Mouse (Mus musculus) forebrain, embryonic 10.5 days (tissue): ENCODE measurements around the gene Ppp1ca. TPM values are rescaled to one million over a fixed set of nuclear protein-coding genes. Genes with fewer than 3 reads are reported as not detected.

Experiments
- DNase-seq: peaks from one replicate; pipeline ENCODE4 v3.0.0-alpha.2; 2017; ENCODE audit warnings: low spot score; ENCODE audit errors: extremely low spot score
- H3K27ac ChIP-seq: fragments of 300-500 bp; sonication (generic); 2 replicates; pipeline ENCODE4 v1.5.1; 2016; ENCODE audit warnings: mild to moderate bottlenecking
- H3K27me3 ChIP-seq: fragments of 300-500 bp; sonication (generic); 2 replicates; pipeline ENCODE4 v1.6.1; 2016; ENCODE audit warnings: mild to moderate bottlenecking; ENCODE audit not compliant: poor library complexity, severe bottlenecking
- H3K36me3 ChIP-seq: fragments of 300-500 bp; sonication (generic); replicated peaks from 2 replicates; pipeline ENCODE4 v1.6.1; 2016; ENCODE audit warnings: mild to moderate bottlenecking, moderate library complexity
- H3K4me1 ChIP-seq: fragments of 300-500 bp; sonication (generic); 2 replicates; pipeline ENCODE4 v1.6.1; 2016
- H3K4me3 ChIP-seq: fragments of 300-500 bp; sonication (generic); 2 replicates; pipeline ENCODE4 v1.5.1; 2016; ENCODE audit warnings: mild to moderate bottlenecking, moderate library complexity
- H3K9me3 ChIP-seq: fragments of 300-500 bp; sonication (generic); 2 replicates; pipeline ENCODE4 v1.6.1; 2016; ENCODE audit warnings: mild to moderate bottlenecking, moderate library complexity
- WGBS: fragments of 180-500 bp; shearing (Covaris S2); methylation state at CpG from one replicate; pipeline ENCODE4 v1.1.7; 2016; 5-methylcytosine and 5-hydroxymethylcytosine counted together
- polyA plus RNA-seq: library from polyadenylated mRNA; unstranded; fragments of >200 nt; fragmentation: Nextera tagmentation; extraction: Ambion mirVana; gene quantifications from 2 replicates; pipeline ENCODE4 v1.2.1, GENCODE M21; 2016

Ppp1ca gene
- polyA plus RNA-seq, 1 experiment from 2014 or later, result 998 TPM

- DNase-seq, result no peak
- Histone ChIP-seq H3K9me3 (no peaks in the 10 kb centered on the region), H3K36me3 (no peaks in the 10 kb centered on the region), H3K27ac (no peak overlapping the region), H3K4me1 (peaks cover 33% of the 10 kb centered on the region), H3K27me3 (peaks cover 14% of the 10 kb centered on the region), H3K4me3 (no peak overlapping the region)
- WGBS, result 89% methylated on average over 7 of the region's 7 CpGs
These were observed 11.5 kb upstream of the Ppp1ca start for GRCm38 (mm10) chr19:4180411-4180810.

DNA sequence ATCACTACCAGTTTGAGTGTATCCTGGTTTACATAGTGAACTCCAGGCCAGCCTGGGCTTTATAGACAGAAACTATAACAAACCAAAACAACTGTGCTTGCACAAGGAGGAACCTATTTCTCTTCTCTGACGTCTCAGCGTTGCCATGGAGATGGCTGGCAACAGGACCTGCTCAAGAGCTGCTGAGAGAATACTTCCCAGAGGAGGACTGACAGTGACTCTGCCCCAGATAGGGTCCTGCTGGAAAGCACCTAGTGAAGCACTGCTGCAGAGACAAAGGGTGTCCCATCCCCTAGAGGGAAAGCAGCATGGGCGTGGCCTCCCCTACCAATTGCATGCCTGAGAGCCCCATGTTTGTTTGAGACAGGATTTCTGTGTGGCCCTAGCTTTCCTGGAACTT is 10.0 kb upstream of the Ppp1ca start:
- Histone ChIP-seq H3K9me3 (no peaks in the 10 kb centered on the region), H3K4me1 (peaks cover 30% of the 10 kb centered on the region), H3K4me3 (no peak overlapping the region), H3K36me3 (no peaks in the 10 kb centered on the region), H3K27me3 (peaks cover 1% of the 10 kb centered on the region; the same call in 1 of the 2 replicates), H3K27ac (no peak overlapping the region)
- 49% methylated on average over 3 of the region's 3 CpGs for WGBS
- no peak for DNase-seq

GRCm38 (mm10) chr19:4183689-4184088 is 8.2 kb upstream of the Ppp1ca start:
- 0 out of 2 replicates have a peak overlapping the region, but pooled peaks have one; percentile 4 for H3K27ac ChIP-seq
- H3K4me1 ChIP-seq, result peaks cover 30% of the 10 kb centered on the region
- no peaks in the 10 kb centered on the region for H3K9me3 ChIP-seq
- H3K36me3 ChIP-seq, result no peaks in the 10 kb centered on the region
- H3K4me3 ChIP-seq, result no peak overlapping the region
- no peaks in the 10 kb centered on the region for H3K27me3 ChIP-seq
- 82% methylated on average over 2 of the region's 2 CpGs for WGBS
- no peak for DNase-seq

GRCm38 (mm10) chr19:4184976-4185975 is 6.6 kb upstream of the Ppp1ca start:
- Histone ChIP-seq H3K9me3 (no peaks in the 10 kb centered on the region), H3K4me1 (peaks cover 30% of the 10 kb centered on the region), H3K36me3 (no peaks in the 10 kb centered on the region), H3K4me3 (no peak overlapping the region), H3K27me3 (no peaks in the 10 kb centered on the region), H3K27ac (0 out of 2 replicates have a peak overlapping the region, but pooled peaks have one; percentile 37)
- 66% methylated on average over 15 of the region's 15 CpGs for WGBS
- no peak for DNase-seq

DNA sequence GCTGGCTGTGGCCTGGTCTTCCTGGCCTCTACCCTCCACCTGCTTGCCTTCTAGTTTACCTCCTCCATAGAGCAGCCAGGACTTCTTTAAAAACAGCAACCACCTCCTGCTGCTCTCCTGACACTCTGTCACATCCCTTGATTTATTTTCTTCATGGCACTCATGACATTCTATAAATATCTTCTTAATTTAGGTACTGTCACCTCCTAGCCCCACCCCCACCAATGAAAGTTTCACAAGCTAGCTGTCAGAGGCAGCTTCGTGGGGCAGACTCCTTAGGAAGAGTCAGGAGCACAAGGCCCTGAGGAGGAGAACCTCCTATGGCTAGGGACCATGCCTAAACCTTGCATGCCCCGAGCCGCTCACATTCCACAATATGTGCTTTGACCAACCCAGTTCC is 4.6 kb upstream of the Ppp1ca start:
- DNase-seq, result no peak
- Histone ChIP-seq H3K27me3 (no peaks in the 10 kb centered on the region), H3K36me3 (no peaks in the 10 kb centered on the region), H3K4me3 (no peak overlapping the region), H3K4me1 (peaks cover 40% of the 10 kb centered on the region), H3K27ac (no peak overlapping the region), H3K9me3 (no peaks in the 10 kb centered on the region)
- 77% methylated on average over 3 of the region's 3 CpGs for WGBS

DNA sequence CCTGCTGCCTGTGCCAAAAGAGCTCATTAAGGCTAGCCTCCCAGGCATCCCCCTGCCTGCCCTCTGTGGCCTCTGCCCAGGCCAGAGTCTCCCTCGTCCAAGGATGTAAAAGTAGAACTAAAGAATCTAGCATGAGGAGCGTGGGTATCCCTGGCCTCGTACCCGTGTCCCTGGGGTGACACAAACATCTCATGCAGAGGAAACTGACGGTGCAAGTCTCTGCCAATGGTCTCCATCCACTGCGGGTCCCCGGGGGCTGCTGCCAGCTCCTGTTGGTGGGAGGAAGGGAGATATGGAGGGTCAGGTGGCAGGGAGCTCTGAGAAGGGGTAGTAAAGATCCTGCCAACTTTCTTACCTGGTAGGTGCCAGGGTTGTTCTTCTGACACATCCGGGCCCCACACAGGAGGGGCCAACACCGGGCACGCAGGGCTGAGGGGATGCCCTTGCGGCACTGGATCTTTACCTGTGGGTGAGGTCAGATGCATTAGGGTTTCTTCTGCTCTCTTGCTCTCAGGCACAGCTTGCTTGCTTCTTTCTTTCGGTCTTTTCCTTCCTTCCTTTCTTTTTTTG is 2.7 kb upstream of the Ppp1ca start:
- Histone ChIP-seq H3K27me3 (no peaks in the 10 kb centered on the region), H3K36me3 (peaks cover 14% of the 10 kb centered on the region), H3K9me3 (no peaks in the 10 kb centered on the region), H3K4me3 (no peak overlapping the region), H3K27ac (no peak overlapping the region), H3K4me1 (peaks cover 49% of the 10 kb centered on the region)
- DNase-seq, result no peak
- WGBS, result 90% methylated on average over 12 of the region's 12 CpGs

- Histone ChIP-seq H3K27me3 (no peaks in the 10 kb centered on the region), H3K27ac (peak within 1 kb of the TSS; percentile 98), H3K36me3 (peaks cover 31% of the 10 kb centered on the region), H3K4me3 (peak within 1 kb of the TSS; percentile 96), H3K4me1 (peaks cover 42% of the 10 kb centered on the region), H3K9me3 (no peaks in the 10 kb centered on the region)
- no peak for DNase-seq
- WGBS, result 69% methylated on average over 4 of the region's 4 CpGs
These were observed 982 bp upstream of the Ppp1ca start, which contains the start of gene Tbc1d10c for GRCm38 (mm10) chr19:4190831-4191334. Gene Tbc1d10c, minus strand, starts transcription at chr19:4191284.

- Histone ChIP-seq H3K27ac (peak overlapping the region; percentile 98), H3K4me1 (peaks cover 55% of the 10 kb centered on the region), H3K9me3 (no peaks in the 10 kb centered on the region), H3K36me3 (peaks cover 47% of the 10 kb centered on the region), H3K4me3 (peak overlapping the region; percentile 96), H3K27me3 (no peaks in the 10 kb centered on the region)
- DNase-seq, result no peak
- WGBS, result under 1% methylated on average over 50 of the region's 52 CpGs
These were observed 553 bp downstream of the Ppp1ca start for GRCm38 (mm10) chr19:4192251-4192985.

- no peaks in the 10 kb centered on the region for H3K27me3 ChIP-seq
- H3K36me3 ChIP-seq, result peaks cover 54% of the 10 kb centered on the region
- 75% methylated on average over 6 of the region's 6 CpGs for WGBS
- peak overlapping the region; percentile 98 for H3K27ac ChIP-seq
- H3K9me3 ChIP-seq, result no peaks in the 10 kb centered on the region
- H3K4me3 ChIP-seq, result peak overlapping the region; percentile 96
- peaks cover 55% of the 10 kb centered on the region for H3K4me1 ChIP-seq
- no peak for DNase-seq
These were observed 1.3 kb downstream of the Ppp1ca start for GRCm38 (mm10) chr19:4193129-4193528.

DNA sequence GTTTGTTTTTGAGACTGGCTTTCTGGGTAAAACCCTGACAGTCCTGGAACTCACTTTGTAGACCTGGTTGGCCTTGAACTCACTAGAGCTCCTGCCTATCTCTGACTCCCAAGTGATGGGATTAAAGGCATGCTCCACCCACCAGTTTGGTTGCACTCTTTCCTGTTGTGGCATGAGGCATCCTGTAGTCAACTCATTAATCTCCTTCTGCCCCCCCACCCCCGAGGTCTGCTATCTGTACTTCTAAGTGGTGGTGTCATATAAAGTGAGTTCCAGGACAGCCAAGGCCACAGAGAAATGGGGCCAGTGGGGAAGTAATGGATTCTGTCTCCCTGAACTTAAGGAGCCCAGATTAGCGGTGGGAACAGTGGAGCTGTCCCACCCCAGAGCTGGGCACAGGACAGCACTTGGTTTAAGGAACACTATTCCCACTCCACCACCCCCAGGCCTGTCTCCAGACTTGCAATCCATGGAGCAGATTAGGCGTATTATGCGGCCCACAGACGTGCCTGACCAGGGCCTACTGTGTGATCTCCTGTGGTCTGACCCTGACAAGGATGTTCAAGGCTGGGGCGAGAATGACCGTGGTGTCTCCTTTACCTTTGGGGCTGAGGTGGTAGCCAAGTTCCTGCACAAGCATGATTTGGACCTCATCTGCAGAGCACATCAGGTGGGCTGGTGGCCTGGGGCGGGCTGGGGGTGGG is 2.3 kb downstream of the Ppp1ca start:
- Histone ChIP-seq H3K9me3 (no peaks in the 10 kb centered on the region), H3K4me1 (peaks cover 57% of the 10 kb centered on the region), H3K27me3 (no peaks in the 10 kb centered on the region), H3K36me3 (peaks cover 64% of the 10 kb centered on the region), H3K27ac (no peak overlapping the region), H3K4me3 (peak overlapping the region; percentile 96; the same call in 1 of the 2 replicates)
- WGBS, result 92% methylated on average over 8 of the region's 8 CpGs
- DNase-seq, result no peak

DNA sequence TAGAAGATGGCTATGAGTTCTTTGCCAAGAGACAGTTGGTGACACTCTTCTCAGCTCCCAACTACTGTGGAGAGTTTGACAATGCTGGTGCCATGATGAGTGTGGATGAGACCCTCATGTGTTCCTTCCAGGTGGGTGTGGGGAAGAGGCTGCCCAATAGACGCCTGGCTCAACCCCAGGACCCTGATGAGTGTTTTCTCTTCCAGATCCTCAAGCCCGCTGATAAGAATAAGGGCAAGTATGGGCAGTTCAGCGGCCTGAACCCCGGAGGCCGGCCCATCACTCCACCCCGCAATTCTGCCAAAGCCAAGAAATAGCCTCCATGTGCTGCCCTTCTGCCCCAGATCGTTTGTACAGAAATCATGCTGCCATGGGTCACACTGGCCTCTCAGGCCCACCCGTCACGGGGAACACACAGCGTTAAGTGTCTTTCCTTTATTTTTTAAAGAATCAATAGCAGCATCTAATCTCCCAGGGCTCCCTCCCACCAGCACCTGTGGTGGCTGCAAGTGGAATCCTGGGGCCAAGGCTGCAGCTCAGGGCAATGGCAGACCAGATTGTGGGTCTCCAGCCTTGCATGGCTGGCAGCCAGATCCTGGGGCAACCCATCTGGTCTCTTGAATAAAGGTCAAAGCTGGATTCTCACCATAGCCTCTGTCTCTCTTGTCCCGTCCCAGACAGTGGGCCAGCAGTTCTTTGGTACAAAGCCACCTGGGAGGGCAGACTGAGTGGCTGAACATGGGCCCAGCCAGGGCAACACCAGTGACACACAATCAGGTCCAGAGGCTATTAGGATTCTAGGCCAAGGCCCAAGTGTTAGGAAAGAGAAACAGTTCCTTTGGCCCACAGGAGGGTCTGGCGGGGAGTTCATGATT is 3.1 kb downstream of the Ppp1ca start:
- no peak for DNase-seq
- H3K27me3 ChIP-seq, result no peaks in the 10 kb centered on the region
- H3K9me3 ChIP-seq, result no peaks in the 10 kb centered on the region
- no peak overlapping the region for H3K27ac ChIP-seq
- peak overlapping the region; percentile 96; the same call in 1 of the 2 replicates for H3K4me3 ChIP-seq
- peaks cover 65% of the 10 kb centered on the region for H3K4me1 ChIP-seq
- peaks cover 73% of the 10 kb centered on the region for H3K36me3 ChIP-seq
- WGBS, result 86% methylated on average over 12 of the region's 12 CpGs
